Mouse (Mus musculus): ENCODE measurements at regions not wholly inside any gene's neighbourhood (a gene's known extent, or its start where the extent isn't known, plus 50 kb on each side); places are given as distances from the start of the nearest gene placed in this dataset.

GRCm38 (mm10) chr3:21218936-21219335 lies 852.0 kb upstream of the Agtr1b start:
- DNase-seq (ENCODE audit: low spot score in 2 of 2): no peak

- DNase-seq (ENCODE audit: low spot score in 2 of 2): no peak
These were observed 835.3 kb upstream of the Tbl1xr1 start for GRCm38 (mm10) chr3:21241184-21241583.

GRCm38 (mm10) chr3:21256129-21256760 lies 820.2 kb upstream of the Tbl1xr1 start:
- no peak for DNase-seq (ENCODE audit: low spot score in 2 of 2)

- DNase-seq (ENCODE audit: low spot score in 2 of 2): no peak
These were observed 813.1 kb upstream of the Tbl1xr1 start for GRCm38 (mm10) chr3:21263317-21263716.

DNA sequence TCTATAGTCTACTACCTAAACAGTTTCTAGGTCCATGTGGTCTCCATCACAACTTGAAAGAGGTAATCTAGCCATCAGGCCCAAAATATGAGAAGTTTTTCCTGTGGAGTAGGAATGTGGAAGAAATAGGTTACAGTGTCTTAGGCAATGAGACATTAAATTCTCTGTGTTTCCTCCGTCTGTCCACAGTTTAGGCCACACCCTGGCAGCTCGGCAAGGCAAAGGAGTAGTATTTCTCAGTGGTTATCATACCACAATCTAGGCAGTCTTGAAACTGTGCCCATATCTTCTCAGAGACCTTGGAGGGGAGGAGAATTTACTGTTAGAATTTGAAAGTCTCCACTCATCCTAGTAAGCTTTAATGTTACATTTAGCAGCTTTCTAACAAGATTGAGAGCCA lies 811.0 kb upstream of the Tbl1xr1 start:
- DNase-seq (ENCODE audit: low spot score in 2 of 2): no peak

DNA sequence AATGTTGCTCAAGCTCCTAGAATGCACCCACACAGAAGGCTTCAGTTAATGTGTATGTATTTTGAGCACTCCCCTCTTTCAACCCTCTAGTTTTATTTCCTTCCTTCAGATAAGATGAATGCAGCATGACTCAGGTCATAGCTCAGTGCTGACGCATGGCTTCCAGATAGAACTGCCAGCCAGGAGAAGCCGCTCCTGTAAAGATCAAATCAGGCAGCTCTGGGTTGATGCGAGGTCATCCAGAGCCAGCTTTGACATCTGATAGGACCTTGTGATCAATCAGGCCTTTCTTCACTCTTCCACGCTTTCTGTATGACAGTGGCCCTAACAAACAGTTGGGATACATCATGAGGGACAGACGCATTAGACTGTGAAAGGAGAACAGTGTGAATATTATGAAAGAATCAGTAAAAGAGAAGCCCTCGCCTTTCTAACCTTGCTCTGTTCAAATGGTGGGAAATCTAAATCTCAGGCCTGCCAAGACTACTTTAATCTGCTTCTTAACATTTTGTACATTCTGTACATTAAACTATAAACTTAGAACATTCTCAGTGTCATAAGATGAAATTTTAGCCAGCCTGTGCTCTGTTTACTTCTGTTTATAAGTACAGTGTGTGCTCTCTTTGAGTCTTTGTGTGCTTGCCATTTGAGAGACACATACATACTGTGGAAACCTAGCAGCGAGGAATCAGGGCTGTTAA lies 807.9 kb upstream of the Tbl1xr1 start:
- no peak for DNase-seq (ENCODE audit: low spot score in 2 of 2)

- DNase-seq (ENCODE audit: low spot score in 2 of 2): no peak
These were observed 807.4 kb upstream of the Tbl1xr1 start for GRCm38 (mm10) chr3:21269130-21269440.

- DNase-seq (ENCODE audit: low spot score in 2 of 2): no peak
These were observed 805.7 kb upstream of the Tbl1xr1 start for GRCm38 (mm10) chr3:21270788-21271187.

GRCm38 (mm10) chr3:21272219-21272618 lies 804.2 kb upstream of the Tbl1xr1 start:
- no peak for DNase-seq (ENCODE audit: low spot score in 2 of 2)

DNA sequence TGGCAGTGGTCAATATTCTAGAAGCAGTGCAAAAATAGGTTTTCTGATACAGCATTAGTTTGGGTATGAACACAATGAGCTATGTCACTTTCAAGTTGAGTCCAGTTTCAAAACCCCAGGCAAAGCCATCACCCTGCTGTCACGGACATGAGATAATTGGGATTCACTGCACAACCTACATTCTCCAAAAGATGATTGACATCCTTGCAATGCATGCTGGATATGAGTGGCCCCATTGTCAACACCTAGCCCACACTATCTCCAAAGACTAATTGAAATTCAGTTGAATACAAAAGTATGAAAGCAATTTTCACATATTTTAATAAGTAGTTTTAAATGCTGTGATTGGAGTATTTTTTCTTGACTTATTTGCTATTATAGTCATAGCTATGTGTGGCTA lies 783.7 kb upstream of the Tbl1xr1 start:
- DNase-seq (ENCODE audit: low spot score in 2 of 2): no peak

- no peak for DNase-seq (ENCODE audit: low spot score in 2 of 2)
These were observed 783.1 kb upstream of the Tbl1xr1 start for GRCm38 (mm10) chr3:21293308-21293707.

- DNase-seq (ENCODE audit: low spot score in 2 of 2): no peak
These were observed 781.7 kb upstream of the Tbl1xr1 start for GRCm38 (mm10) chr3:21294776-21295175.

DNA sequence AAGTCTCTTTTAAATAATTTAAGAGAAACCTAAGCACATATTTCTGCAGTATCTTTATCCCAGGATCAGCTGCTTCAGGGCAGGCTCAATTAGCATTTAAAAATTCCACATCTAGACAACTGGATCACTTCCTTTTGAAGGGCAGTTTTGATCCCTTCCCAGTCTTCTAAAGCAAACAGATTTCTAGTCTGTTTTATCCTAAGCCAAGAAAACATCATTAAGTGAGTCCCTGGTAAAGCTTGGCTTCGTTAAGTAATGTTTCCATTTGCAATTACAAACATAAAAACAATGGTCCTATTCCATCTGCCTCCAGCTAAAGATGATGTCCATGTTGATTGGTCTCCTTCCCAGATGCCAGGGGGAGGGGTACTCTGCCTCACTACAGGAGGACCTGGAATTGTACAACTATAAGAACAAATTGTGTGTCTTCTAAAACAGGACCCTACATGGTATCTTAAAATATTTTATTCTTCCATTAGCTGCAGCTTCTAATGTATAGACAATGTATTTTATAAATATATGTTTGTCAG lies 779.8 kb upstream of the Tbl1xr1 start:
- DNase-seq (ENCODE audit: low spot score in 2 of 2): no peak

DNA sequence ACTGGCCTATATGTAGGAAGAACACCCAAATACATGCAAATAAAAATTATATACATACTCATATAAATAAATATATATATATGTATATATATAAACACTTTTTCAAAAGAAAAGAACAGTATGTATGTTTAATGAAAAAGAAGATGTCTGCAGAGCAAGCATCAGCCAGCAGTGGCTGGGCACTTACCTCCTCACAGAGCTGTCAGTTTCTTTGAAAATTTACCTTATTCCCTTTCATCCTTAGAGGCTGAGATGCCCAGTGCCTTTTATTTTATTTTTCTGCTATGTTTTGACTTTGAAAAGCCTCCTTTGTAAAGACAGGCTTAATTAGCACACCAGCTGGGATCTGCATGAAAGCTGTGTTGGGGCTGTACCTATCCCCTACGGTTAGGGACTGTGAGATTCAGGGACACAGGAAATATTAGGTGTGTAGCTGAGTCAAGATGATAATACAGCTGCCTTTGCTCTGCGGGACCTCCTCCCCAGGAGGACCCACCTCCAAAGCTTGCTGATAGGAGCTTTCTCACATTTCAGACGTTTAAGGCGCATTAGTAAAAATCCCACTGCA lies 751.0 kb upstream of the Tbl1xr1 start:
- no peak for DNase-seq (ENCODE audit: low spot score in 2 of 2)

DNA sequence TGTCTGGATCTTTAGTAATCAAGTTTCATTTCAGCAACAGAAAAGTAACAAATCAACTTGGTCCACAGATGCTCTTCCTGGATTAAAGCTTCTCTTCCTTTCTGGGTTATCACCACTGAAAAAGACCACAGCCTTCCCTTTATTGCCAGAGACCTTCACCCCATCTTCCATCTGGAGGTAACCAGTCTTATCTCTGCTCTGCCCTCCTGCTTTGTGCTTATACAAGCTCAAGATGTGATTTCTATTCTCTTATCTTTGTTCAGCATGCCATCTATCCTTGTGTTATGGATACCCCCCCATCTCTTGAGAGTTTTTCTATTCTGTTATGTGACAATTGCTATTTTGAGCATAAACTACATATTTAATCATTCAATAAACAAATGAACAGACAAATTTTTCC lies 734.5 kb upstream of the Tbl1xr1 start:
- DNase-seq (ENCODE audit: low spot score in 2 of 2): no peak

GRCm38 (mm10) chr3:21343095-21343494 lies 733.4 kb upstream of the Tbl1xr1 start:
- DNase-seq (ENCODE audit: low spot score in 2 of 2): no peak

- no peak for DNase-seq (ENCODE audit: low spot score in 2 of 2)
These were observed 727.0 kb upstream of the Tbl1xr1 start for GRCm38 (mm10) chr3:21349421-21349820.

DNA sequence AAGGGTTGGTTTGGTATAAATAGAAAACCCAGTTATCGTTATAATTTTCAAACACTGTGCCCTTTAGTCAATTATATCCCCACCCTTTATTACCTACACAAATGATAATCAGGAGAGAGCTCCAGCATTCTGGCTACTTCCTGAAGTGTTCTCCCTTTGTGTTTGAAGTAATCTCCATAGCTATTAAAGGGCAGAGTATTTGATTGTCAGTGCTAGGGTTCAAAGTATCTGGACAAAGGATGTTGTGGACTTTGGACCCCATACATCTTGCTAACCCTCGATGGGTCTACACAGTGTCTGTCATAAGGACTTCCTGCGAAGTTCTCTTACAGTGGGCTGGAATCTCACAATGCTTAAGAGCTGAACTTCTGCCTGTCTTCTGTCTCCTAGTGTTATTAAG lies 720.3 kb upstream of the Tbl1xr1 start:
- no peak for DNase-seq (ENCODE audit: low spot score in 2 of 2)

DNA sequence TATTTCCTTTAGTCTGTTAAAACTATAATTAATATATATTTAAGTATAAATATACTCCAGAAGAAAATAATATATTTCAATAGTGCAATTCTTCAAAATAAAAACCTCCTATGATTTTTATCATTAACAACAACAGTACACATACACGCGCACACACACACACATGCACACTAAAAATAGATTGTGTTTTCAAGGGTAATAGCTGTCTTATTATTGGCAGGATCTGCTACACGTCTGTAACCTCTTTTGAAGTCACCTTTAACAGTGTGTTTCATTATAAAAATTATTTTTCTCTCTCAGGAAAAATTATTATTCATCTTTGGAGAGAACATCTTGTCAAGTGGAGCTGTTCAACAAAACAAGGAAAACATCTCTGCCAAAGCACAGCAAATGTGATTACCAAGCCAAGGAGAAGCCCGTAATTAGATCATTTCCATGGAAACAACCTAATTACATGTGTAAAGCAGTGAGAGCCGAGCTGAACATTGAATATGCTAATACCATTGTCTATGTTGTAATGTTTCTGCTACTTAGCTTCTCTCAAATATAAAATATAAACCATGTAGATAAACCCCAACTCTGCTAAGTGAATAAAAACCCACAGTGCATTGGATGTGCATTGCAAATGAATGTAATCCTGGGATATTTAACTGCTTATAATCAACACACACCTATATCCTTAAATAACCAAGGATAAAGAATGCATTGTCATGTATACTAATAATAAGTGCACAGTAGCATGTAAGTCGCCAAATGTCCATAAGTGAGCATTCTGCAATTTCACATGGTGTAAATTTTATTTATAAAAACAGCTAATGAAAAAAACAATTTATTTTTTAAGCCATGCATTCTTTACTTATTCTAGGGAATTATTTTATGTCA lies 719.4 kb upstream of the Tbl1xr1 start:
- no peak for DNase-seq (ENCODE audit: low spot score in 2 of 2)

DNA sequence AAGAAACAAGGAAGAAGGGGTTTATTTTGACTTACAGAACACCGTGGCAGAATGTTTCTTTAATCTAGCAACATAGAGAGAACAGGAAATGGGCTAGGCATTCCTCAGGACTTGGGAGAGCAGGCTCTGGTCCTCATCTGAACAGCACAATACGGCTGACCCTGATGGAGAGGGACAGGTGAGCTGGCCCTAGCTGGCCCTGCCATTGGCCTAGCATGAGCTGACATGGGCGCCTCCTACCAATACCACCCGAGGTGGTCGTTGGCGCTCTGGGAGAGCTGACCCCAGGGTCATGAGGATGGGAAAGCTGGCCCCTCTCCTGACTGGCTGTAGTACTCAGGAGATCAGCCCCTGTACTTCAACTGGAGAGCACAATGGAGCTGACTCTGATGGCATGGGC lies 718.4 kb upstream of the Tbl1xr1 start:
- DNase-seq (ENCODE audit: low spot score in 2 of 2): no peak

DNA sequence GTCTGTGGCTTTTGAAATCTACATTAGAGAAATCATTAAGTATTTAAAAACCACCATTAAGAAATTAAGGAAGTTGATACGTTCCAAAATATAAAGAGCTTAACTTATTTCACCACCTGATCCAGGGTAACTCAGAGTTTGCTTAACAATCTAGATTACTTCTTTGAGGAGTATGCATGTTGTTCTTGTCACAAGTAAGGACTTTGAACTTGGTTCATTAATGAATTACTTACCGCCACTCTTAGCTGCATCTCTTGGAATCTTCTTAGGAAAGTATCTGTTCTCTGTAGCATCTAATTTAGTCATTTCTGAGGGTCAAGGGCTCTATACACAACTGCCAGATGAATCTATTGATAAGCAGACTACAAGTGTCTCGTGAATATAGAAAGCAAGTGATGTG lies 715.4 kb upstream of the Tbl1xr1 start:
- DNase-seq (ENCODE audit: low spot score in 2 of 2): no peak

DNA sequence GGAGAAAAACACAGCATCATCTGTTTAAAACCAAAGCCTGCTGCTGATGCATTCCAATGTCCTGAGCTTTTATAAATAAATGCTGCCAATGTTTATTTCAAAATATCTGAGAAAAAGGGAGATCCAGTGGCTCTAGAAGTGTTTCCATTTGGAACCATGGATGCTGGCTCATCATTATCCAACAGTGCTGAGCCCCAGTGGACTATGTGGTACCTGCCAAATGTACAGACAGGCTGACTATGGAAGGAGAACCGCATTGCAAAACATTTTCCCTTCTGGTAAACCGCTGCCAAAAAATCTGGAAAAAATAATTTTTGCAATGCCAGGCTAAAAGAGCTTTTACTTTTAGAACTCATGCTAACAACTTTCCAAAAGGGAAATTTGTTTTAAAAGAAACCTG lies 696.6 kb upstream of the Tbl1xr1 start:
- no peak for DNase-seq (ENCODE audit: low spot score in 2 of 2)

Measured in spleen, postnatal 36 days (tissue).